Mouse (Mus musculus): ENCODE measurements around the gene Taf8.

- TF ChIP-seq MAFK (IDR thresholded peaks at IDR 0.05; ENCODE audit: insufficient read depth, low read depth, low read length), result no peak
- no peak for TF ChIP-seq HCFC1 (IDR thresholded peaks at IDR 0.05; ENCODE audit: borderline replicate concordance, insufficient read depth, low read length)
- TF ChIP-seq ZC3H11A (IDR thresholded peaks at IDR 0.05; ENCODE audit: borderline replicate concordance, low read depth, low read length), result no peak
- TF ChIP-seq CHD2 (IDR thresholded peaks at IDR 0.05; ENCODE audit: low read depth, low read length), result no peak
Observed at GRCm38 (mm10) chr17:47440359-47440890, 61.7 kb downstream of the Taf8 start.

Measured in ES-E14 (cell line).